Mouse (Mus musculus) right cerebral cortex, adult 18-20 months (tissue): ENCODE results near the gene Slc26a8.
"Not testable (repeated sequence)": the region's sequence is repeated elsewhere in the genome, so short reads cannot be mapped to it uniquely, and the experiment has no call there.

Experiments
- DNase-seq: peaks from one replicate; pipeline ENCODE4 v3.0.0; 2022; ENCODE audit warnings: mixed read lengths

The Slc26a8 gene

DNA sequence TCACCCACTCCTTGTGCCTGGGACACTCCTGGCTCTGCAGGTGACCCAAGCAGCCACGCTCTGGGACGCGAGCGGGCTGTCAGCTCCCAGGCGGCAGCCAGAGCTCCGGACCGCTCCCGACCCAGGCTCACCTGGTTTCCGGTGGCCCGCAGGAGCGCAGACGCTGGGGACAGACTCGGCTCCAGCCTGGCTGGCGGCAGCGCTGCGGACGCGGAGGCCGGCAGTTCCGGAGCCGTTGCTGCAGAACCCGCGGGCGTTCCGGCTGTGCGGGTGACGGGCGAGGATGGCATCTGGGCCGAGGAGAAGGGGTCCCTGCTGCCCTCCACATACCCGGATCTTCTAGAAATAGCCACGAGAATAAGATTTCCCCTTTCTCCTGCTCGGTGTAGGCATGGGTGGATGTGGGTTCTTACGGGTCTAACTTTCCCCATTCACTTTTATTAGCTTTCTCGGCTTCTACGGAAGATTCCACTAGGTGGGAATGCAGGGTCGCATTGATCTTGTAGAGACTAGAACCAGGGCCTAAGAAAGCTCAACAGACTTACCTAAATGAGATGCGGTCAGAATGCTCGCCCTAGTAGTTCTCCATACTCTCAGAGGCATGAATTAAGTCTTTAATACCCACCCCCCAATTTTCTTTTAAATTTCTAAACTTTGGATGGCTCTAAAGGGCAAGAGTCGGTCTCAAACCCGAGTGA lies at the start of gene Slc26a8:
Slc26a8 (minus strand) TSS at position 648 of the 698 bp plus-strand sequence.
- peak; percentile 41 for DNase-seq

DNA sequence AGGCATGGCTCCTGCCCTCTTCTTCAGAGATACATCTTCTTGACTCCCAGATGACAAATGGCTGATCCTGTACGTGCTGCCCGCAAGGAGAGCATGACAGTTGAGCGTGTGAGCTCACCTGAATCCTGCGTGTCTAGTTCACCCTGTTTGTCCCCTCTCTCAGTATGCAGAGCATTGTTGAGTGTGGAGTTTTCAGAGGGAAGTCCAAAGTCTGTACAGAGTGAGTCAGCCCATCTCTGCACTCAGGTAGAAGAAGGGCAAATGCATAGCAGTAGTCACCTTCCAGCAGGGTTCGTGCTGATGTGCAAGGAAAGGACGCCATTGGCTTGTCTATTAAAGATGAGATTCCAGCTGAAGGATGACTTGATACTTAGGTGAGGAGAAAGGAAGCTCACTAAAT lies 49.2 kb upstream of the Slc26a8 start:
- no peak for DNase-seq

DNA sequence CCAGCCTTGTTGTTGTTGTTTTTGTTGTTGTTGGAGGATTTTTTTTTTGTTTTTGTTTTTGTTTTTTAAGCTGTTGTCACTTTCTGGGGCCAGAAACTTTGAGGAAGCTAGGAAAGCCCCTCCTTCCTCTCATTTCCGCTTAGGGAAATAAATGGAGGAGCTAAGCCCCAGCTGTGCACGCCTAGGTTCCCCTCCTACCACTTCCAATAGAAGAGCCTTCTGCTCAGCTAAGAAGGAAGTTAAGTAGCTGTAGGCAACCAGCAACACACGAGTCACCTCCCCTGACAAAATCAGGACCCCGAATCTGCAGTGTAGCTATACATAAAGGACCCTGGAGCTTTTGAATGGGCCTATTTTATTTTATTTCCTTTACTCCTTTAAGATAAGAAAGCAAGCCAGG lies 47.9 kb upstream of the Slc26a8 start:
- DNase-seq: no peak

DNA sequence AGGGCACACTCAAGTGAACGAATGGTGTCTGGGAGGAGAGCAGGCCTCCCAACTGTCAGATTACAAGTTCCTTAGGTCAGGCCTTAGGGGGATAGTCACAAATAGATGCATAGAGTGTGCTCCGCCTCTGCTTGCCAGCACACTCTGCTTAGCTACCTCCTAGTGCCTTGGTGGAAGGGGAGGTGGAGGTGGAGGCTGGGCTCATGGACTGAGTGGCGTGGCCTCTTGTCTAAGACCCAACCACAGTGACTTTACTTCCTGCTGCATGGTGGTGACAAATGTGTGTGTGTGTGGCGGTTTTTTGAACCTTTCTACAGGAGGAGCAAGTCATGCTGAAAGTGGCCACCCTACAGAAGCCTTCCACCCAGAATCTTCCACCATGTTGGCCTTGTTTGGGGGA lies 46.5 kb upstream of the Slc26a8 start:
- DNase-seq: no peak

DNA sequence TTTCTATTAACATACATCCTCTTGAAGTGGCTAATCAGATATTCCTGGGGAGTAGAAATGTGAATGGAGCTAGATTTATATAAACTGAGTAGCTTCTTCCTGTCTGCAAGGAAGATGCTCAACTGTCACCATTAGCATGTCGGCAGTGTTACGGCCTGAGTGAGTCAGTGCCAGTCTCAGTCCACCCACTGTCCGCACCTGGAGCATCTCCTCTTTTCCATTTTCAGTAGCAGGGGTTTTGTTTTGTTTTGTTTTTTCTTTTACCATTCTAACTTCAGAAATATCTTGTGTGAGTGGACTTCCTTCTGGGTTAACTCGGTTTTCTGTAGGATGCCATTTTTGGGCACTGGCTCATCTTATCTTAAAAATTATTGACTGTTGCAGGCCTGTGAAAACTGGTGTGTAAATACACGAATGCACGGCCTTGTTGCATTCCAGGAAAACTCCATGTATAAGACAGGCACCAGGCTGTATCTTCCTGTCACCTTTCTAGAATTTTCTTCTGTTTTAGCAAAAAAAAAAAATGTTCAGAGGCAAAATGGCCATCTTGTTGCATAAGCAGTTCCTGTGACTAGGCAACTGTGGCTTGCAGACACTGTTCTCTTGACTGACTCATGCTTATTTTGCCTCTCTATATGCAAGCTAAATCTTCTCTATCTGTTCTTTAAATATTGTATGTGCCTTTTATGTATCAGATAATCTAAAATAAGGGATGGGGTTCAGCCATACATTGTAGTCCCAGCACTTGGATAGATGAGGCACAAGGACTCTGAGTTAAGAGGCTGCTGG lies 45.5 kb upstream of the Slc26a8 start:
- DNase-seq: peak; percentile 29

DNA sequence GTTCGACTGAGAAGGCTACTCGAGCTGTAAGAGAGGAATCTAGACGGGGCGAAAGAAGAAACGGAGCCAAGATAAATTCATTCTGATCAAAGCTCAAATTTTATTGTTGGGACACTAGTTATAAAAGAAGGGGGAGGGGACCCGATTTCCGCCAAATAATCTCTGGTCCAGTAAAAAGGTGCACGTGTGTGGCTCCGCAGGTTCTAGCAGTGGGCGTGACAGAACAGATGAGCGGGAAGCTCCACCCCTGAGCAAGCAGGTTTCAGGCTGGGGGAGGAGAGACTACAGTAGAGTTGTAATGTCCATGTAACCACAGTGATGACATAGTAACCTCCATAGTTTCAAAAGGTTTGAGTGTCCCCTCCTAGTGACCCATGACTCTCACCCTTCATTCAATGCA lies 37.5 kb upstream of the Slc26a8 start:
- DNase-seq: not testable (repeated sequence)

DNA sequence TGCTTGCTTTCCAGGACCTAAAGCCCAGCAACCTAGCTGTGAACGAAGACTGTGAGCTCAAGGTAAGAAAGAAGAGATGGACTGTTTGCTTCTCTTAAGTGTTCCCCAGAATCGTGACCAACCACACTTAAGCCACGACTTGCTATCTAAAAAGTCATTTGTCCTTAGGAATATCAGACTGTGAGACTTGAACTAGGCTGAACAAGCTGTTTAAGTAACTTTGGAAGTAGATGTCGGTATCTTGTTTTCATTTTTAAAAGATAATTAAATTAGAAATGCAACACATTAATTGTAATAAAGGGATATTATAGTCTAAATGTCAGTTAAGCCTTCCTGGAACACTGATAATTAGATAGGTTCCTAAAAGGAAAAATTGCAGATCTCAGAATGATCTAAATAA lies 35.8 kb upstream of the Slc26a8 start, which contains the start of gene AC170998.1:
AC170998.1 (plus strand) TSS at position 301 of the 400 bp plus-strand sequence.
- DNase-seq: no peak

DNA sequence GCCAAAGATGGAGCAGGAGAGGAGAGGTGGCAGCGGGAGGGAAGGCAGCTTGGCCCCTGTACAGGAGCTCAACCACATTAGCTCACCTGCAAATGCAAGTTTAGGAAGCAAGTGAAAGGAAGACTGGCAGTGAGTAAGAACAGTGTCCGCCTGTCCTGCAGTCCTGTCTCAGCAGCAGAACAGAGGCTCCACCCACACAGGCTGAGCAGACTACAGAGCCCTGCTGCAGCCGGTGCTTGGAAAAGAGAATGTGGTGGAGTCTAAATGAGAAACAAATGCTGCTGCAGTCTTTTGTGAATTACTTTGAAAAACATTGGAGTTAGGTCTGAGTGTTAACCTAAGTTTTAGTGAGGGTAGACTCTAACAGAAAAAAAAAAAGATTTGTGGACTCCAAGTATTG lies 27.5 kb upstream of the Slc26a8 start:
- no peak for DNase-seq

DNA sequence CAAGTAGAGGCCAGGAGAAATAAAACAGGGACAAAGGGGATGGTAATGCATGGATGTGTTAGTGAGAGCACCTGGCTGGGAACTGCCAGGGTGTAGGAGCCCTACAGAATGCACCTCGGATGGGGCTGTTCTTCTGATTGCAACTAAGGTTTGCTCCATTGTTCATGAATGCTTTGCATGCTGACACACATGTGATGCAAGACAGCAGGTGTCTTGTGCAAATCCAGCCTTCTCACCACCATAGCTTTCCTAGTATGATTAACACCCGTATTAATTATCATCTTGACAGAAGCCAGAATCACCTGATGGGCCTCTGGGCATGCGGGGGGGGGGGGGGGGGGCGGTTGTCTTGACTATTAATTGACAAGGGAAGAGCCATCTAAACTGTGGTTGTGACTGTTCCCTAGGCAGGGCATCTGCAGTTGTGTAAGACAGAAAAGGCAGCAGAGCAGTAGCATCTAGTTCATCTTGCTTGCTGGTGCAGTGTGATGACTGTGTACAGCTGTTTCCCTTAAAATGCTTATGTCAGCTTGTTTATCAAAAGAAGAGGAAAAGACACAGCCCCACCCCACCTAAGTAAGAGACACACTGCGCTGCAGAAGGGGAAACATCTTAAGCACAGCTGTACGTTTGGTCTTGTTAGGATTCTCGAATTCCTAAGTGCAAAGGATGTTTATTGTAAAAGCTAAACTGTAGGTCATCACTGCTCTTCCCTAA lies 26.0 kb upstream of the Slc26a8 start:
- no peak for DNase-seq

DNA sequence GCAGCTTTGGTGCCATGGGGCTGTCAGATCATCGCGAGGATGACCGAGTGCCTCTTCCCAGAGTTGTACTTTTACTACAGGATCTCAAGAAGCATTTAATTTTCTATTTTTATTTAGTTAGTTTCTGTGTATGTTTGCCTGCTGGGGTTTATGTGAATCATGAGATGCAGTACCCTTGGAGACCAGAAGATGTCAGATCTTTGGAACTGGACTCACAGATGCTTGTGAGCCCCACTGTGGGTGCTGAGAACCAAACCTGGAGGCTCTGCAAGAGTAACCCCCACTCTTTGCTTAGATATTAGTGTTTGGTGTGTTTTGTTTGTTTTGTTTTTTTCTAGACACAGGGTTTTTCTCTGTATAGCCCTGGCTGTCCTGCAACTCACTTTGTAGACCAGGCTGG lies 24.0 kb upstream of the Slc26a8 start:
- DNase-seq: no peak

DNA sequence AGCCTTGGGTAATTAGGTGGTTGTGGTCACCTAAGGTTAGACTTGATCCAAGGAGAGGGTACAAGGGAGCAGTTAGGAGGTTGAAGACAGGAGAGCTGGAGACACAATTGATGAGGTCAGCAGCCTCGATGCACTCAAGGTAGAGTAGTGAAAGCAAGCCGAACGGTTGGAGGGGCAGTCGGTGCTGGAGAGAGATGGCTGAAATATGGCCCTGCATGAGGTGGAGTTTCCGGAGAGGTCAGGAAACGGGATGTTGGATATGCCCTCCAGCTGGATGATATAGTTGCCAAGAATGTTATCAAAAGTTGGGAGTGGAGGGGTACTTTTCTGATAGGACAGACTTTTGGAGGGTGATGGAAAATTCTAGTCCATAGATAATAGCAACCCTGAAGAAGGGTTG lies 22.3 kb upstream of the Slc26a8 start:
- no peak for DNase-seq

DNA sequence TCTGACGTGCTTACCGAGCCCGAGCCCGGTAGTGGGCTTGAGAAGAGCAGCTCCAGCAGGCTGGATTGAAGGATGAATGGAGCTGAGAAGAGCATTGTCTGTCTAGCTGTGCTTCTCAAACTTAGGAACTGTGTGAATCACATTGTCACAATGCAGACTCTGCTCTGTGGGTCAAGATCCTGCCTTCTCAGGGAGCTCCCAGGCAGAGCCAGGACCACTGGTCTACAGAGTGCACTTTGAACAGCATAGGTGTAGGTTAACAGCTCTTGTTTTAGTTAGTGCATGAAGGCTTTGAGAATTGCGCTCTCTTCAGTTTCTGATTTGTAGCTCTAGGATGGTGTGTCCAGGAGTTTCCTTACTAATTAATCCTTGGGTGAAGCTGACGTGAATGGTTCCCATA lies 21.2 kb upstream of the Slc26a8 start:
- no peak for DNase-seq

DNA sequence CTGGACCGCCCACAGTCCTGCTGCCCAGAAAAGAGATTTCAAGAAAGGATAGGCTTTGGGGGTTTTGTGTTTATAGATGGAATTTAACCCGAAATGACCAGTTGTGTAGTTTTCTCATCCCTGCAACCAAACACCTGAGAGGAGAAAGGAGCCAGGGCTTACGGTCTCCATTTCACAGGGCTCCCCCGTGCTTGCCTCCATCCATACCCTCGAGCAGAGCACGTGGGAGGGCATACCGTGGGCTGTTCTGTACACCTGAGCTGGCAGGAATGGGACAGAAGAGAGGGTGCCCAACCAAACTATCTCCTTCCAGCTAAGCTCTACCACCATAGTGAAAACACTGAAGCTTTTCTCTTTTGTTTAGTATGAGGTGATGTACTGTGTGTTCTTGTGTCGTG lies 20.3 kb upstream of the Slc26a8 start:
- DNase-seq: no peak

DNA sequence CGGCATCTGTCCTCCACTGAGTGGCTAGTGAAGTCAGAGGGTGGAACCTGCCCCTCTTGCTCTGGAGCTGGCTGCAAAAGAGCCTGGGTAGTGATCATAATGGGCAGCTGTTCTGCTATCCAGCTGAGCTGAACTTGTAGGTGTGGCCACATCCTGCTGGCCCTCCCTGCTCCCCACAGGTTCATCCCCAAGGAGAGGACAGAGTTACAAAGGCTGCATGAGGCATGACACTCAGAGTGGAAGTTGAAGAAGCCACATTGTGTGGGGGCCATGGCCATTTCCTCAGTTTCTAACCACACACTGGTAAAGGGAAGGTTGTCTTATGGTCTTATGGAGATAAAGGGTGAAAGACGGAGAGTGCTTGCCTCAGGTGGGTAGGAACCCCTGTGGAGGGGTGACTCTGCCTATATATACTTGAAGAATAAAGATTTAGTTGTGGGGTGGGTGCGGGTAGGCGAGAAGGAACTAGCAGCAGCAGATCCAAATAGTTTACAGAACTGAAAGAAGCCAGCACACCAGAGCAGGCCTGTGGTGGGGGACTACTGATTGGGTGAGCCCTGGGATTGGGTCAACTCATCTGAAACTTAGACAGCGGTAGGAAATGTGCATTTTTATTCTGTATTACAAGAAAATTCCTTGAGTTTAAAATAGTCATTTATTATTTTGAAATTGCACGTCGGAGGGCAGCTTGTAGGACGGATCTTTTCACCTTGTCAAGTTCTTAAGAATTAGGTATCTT lies 19.7 kb upstream of the Slc26a8 start:
- DNase-seq: no peak

DNA sequence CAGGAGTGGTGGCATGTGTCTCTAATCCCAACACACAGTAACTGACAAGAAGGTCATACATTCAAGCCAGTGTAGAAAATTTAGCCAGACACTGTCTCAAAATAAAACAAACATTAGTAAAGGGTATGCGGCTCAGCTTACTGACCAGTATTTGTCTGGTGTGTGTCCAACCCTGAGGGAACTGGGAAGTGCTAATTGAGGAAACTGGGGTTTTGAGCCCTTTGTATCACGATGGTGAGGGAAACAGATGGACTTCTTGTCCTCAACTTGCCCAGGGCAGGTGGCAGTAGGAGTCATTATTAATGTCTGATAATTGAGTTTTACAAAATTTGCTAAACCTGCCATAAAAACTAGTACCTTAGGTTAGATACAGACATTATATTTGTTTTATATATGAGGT lies 19.0 kb upstream of the Slc26a8 start:
- no peak for DNase-seq

DNA sequence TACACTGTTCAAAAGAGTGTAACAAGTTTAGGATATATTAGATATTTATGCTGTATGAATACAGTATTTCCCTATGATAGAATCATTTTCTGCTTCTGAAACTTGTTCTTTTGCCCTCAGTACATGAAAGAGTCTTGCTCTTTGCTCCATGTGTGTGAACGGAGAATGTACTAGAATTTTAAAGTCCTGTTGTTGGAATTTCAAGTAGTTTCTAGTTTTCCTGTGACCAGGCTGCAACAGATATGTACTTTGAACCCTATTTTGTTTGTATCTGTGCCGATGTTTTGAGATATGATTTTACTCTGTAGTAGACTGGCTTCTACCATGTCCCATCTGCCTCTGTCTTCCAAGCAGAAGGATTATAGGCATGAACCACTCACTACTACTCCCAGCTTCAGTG lies 17.8 kb upstream of the Slc26a8 start:
- no peak for DNase-seq

DNA sequence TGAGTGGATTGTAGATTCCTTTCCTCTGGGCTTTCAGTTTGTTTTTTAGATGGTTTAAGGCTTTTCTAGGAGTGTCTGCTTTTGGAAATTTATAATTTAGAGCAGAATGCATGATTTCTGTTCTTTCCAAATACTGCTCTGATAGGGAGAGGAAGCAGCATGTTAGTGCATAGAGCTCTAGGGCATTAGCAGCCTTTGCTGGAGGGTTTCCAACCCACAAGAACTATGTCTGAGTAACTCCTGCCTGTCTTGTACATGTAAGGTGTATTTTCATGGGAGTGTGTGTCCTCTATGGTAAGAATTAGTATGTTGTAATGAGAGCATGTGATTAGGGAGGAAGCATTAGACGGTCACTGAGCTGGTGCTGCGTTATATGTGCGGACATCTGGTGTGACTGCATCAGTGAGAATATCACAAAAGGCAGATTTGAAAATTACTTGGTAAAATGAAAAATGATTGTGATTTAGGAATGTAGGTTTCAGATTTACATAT lies 17.1 kb upstream of the Slc26a8 start:
- no peak for DNase-seq

DNA sequence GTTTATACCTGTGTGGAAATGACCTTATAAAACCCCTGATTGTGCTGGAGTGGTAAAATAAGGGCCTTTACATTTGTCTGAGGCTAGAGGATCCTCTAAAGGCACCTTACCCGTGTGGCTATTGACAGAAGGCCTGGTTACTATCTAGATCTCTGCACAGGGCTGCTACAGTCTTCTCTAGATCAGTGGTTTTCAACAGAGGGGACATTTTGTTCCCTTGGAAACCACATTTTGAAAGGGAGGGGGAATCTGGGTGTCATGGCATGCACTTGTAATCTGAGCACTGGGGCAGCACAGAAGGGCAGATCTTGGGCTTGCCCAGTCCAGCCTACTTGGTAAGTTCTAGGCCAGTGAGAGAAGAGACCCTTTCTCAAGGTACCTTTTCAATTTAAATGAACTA lies 16.7 kb upstream of the Slc26a8 start:
- DNase-seq: no peak

DNA sequence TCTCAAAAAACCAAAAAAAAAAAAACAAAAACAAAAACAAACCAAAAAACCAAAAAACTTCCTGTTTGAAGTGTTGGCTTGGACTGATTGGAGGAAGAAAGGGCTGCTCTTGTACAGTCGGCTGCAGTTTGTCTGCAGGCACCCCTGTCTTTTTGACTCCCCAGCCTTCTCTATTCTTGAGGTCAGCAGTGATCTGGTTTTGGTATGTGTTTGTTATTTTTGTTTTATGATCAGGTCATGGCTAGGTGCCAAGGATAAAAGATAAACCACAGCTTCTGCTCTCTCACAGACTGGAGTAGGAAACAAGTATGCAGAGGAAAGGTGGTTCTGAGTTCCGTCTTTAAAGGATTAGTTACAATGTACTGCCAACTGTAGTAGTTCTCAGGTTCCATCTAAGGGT lies 12.6 kb upstream of the Slc26a8 start:
- DNase-seq: no peak

DNA sequence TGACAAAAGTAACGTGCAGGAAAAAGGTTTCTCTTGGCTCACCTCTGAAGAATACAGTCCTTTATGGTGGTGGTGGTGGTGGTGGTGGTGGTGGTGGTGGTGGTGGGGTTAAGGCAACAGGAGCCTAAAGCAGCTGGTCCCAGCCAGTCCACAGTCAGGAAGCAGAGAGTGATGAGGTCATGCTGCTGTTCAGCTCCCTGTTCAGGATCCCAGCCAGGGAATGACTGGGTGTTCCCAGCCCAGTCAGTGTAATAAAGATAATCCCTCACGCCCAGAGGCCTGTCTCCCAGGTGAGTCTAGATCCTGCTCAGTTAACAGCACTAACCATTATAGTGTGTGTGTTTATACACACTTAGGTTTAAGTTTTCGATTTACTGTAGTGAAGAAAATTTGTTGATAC lies 11.7 kb upstream of the Slc26a8 start:
- no peak for DNase-seq

DNA sequence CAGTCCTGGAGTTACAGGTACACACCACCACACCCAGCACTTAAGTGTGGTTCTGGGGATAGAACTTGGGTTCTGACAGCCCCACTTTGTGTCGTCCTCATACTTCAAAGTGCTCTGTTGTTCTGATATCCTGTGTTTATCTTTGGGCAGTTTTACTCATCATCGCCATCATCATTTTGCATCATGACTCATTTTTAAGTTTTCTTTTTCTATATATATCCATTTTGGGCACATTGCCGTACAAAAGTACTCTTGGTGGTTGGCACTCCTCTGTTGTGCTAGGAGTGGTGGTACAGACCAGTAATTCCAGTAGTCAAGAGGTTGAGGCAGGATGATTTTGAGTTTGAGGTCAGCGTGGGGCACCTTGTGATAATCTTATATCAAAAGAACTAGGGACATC lies 11.1 kb upstream of the Slc26a8 start:
- DNase-seq: no peak

DNA sequence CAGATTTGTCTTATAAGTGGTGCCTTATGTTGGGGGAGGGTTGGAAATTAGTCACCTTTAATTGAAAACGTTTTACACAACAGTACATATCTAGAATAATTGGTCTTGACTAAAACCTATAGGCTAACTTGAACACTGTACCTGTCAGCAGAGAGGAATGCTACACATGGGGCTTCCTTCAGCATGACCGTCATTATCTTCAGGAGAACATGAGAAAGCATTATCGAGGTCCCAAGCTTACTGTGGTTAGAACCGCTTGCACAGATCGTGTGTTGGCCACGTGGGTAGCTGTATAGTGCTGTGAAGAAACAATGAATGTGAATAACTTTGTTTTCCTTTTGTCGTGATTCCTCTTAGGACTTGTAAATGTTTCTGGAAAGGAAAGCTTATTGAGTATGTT lies 9.8 kb upstream of the Slc26a8 start:
- DNase-seq: no peak

DNA sequence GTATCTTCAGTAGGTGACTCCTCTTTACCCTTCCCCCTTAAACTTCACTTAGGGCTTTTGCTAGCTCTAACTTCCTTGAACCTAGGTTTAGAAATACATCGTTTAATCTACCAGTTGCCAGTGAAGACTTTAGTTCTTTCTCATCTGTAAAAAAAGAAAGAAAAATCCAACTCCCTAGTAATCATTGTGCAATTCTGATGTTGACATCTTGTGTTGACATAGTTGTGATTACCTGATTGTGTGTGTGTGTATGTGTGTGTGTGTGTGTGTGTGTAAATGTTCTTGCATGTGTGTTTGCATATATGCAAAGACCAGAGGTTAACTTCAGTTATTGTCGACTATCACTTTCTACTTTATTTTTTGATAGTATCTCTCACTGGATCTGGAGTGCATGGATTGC lies 8.6 kb upstream of the Slc26a8 start:
- DNase-seq: no peak
